Comparison of ENCODE assay signal across 18 mouse cellular contexts in the genomic region with DNA sequence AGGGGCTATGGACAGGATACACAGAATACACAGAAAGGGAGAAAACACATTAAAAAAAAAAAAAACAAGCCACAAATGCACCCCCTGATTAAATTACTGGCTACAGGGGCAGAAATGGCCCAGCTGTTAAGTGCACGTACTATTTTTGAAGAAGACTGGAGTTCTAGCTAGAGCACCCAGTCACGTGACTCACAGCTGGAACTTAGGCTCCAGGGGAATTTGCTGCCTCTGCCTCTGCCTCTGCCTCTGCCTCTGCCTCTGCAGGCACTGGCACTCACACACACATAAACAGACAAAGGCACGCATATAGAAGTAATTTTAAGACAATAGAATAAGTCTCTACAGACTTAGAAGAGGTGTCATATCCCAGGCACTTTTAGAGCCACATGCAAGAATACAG.
DNase-seq lines count a peak whose midpoint lies in the region; ATAC-seq and TF ChIP-seq lines count a peak whose summit lies in the region.
"Had no signal": no experiment of that assay in that cellular context is flagged by ENCODE, and none has a peak within 500 bp of the region (broad histone marks: within the 10 kb centered on the region; RNA-seq: fewer than 3 reads in every experiment).

No protein-coding gene starts in this region.

- no peak for TF ChIP-seq POLR2A in lung, adult 2 months (IDR thresholded peaks at IDR 0.05; ENCODE audit: borderline replicate concordance, extremely low read depth, low read depth, low read length)
- no peak for TF ChIP-seq POLR2A in myocyte (IDR thresholded peaks at IDR 0.05; ENCODE audit: insufficient read length, low read depth)

- no peaks in the 10 kb centered on the region for H3K9me3 ChIP-seq in hindbrain, embryonic 11.5 days (ENCODE audit: control insufficient read depth, low read length)
- no peaks in the 10 kb centered on the region for H3K9me3 ChIP-seq in hindbrain, postnatal 0 days (ENCODE audit: low read length)
- H3K9me3 ChIP-seq in hindbrain, embryonic 13.5 days: no peaks in the 10 kb centered on the region
- no peaks in the 10 kb centered on the region for H3K9me3 ChIP-seq in heart, embryonic 10.5 days
- H3K9me3 ChIP-seq: heart, embryonic 12.5 days; kidney, embryonic 15.5 days had no signal

- H3K27ac ChIP-seq in hindbrain, embryonic 11.5 days (ENCODE audit: low read depth, low read length): peak overlapping the region; percentile 17; the same call in 1 of the 2 replicates
- no peak overlapping the region for H3K27ac ChIP-seq in hindbrain, postnatal 0 days
- H3K27ac ChIP-seq in hindbrain, embryonic 13.5 days: peak overlapping the region; percentile 76
- H3K27ac ChIP-seq in heart, embryonic 10.5 days: no peak overlapping the region
- H3K27ac ChIP-seq: kidney, embryonic 15.5 days; macrophage; stomach, postnatal 0 days had no signal

- WGBS in hindbrain, embryonic 11.5 days: 79% methylated on average over 3 of the region's 3 CpGs
- 61% methylated on average over 3 of the region's 3 CpGs for WGBS in hindbrain, postnatal 0 days
- 62% methylated on average over 3 of the region's 3 CpGs for WGBS in lung, adult 2 months
- 63% methylated on average over 3 of the region's 3 CpGs for WGBS in hindbrain, embryonic 13.5 days
- WGBS in heart, embryonic 10.5 days: 72% methylated on average over 3 of the region's 3 CpGs

- H3K27me3 ChIP-seq in hindbrain, embryonic 11.5 days (ENCODE audit: control insufficient read depth, insufficient read depth, low read length): no peaks in the 10 kb centered on the region
- H3K27me3 ChIP-seq in hindbrain, postnatal 0 days (ENCODE audit: insufficient read depth, low read length): no peaks in the 10 kb centered on the region
- peaks cover 4% of the 10 kb centered on the region; the same call in 1 of the 2 replicates for H3K27me3 ChIP-seq in hindbrain, embryonic 13.5 days
- no peaks in the 10 kb centered on the region for H3K27me3 ChIP-seq in myocyte (ENCODE audit: control insufficient read depth, insufficient read depth, insufficient read length)
- peaks cover 14% of the 10 kb centered on the region; the same call in 1 of the 2 replicates for H3K27me3 ChIP-seq in heart, embryonic 10.5 days (ENCODE audit: insufficient read depth, poor library complexity, severe bottlenecking)
- H3K27me3 ChIP-seq: kidney, embryonic 15.5 days had no signal

- H3K9ac ChIP-seq in hindbrain, embryonic 11.5 days (ENCODE audit: low read depth, low read length): 0 out of 2 replicates have a peak overlapping the region, but pooled peaks have one; percentile 11
- H3K9ac ChIP-seq in hindbrain, postnatal 0 days (replicated peaks; ENCODE audit: low read length): no peak overlapping the region
- no peak overlapping the region for H3K9ac ChIP-seq in hindbrain, embryonic 13.5 days
- H3K9ac ChIP-seq: heart, embryonic 12.5 days; kidney, embryonic 15.5 days had no signal

- no peak for ATAC-seq in hindbrain, embryonic 11.5 days (ENCODE audit: low FRiP score)
- ATAC-seq in hindbrain, postnatal 0 days: no peak
- ATAC-seq in hindbrain, embryonic 13.5 days (ENCODE audit: low FRiP score): no peak
- ATAC-seq: inflammation-experienced regulatory T-cells, adult 6 months had no signal

- H3K4me3 ChIP-seq in hindbrain, embryonic 11.5 days (ENCODE audit: low read depth, low read length): no peak overlapping the region
- no peak overlapping the region for H3K4me3 ChIP-seq in hindbrain, postnatal 0 days (ENCODE audit: low read length)
- no peak overlapping the region for H3K4me3 ChIP-seq in lung, adult 2 months (replicated peaks; ENCODE audit: extremely low read depth, low read depth, low read length)
- H3K4me3 ChIP-seq in hindbrain, embryonic 13.5 days: no peak overlapping the region
- H3K4me3 ChIP-seq in myocyte: no peak overlapping the region
- no peak overlapping the region for H3K4me3 ChIP-seq in heart, embryonic 10.5 days
- H3K4me3 ChIP-seq: heart, embryonic 12.5 days; kidney, embryonic 15.5 days had no signal

- no peak for DNase-seq in hindbrain, embryonic 11.5 days (ENCODE audit: low spot score)
- no peak for DNase-seq in hindbrain, postnatal 0 days (ENCODE audit: low spot score)
- DNase-seq in lung, postnatal 10 days: peak; percentile 25
- no peak for DNase-seq in lung, adult 2 months
- DNase-seq in heart, embryonic 10.5 days (ENCODE audit: low spot score): no peak
- DNase-seq: cerebellum, adult 2 months; cerebellum, postnatal 36 days; lung, adult 18-20 months; right cerebral cortex, postnatal 4 days had no signal

- no peak overlapping the region for H3K4me2 ChIP-seq in hindbrain, embryonic 11.5 days (replicated peaks; ENCODE audit: low read depth, low read length)
- no peak overlapping the region for H3K4me2 ChIP-seq in hindbrain, postnatal 0 days (ENCODE audit: low read depth, low read length)
- H3K4me2 ChIP-seq in hindbrain, embryonic 13.5 days: no peak overlapping the region
- H3K4me2 ChIP-seq in myocyte (ENCODE audit: low read depth): no peak overlapping the region
- H3K4me2 ChIP-seq: heart, embryonic 12.5 days; kidney, embryonic 15.5 days; liver, embryonic 11.5 days; midbrain, embryonic 11.5 days had no signal

- H3ac ChIP-seq in myocyte (ENCODE audit: control insufficient read depth, insufficient read length): no peak overlapping the region

- H3K79me2 ChIP-seq in myocyte (ENCODE audit: control insufficient read depth, insufficient read depth): no peaks in the 10 kb centered on the region

- TF ChIP-seq CTCF in hindbrain, postnatal 0 days (IDR thresholded peaks at IDR 0.05; ENCODE audit: low read depth): no peak
- no peak for TF ChIP-seq CTCF in lung, adult 2 months (IDR thresholded peaks at IDR 0.05; ENCODE audit: insufficient read depth, low read length)

- H3K4me1 ChIP-seq in hindbrain, embryonic 11.5 days (replicated peaks; ENCODE audit: control insufficient read depth, insufficient read depth, low read length): peaks cover 3% of the 10 kb centered on the region; the same call in 1 of the 2 replicates
- 0 out of 2 replicates have a peak, but pooled peaks cover 5% of the 10 kb centered on the region for H3K4me1 ChIP-seq in hindbrain, postnatal 0 days (ENCODE audit: insufficient read depth, low read length)
- no peaks in the 10 kb centered on the region for H3K4me1 ChIP-seq in lung, adult 2 months (ENCODE audit: control insufficient read depth, insufficient read depth, low read length)
- peaks cover 28% of the 10 kb centered on the region for H3K4me1 ChIP-seq in hindbrain, embryonic 13.5 days (replicated peaks)
- H3K4me1 ChIP-seq in heart, embryonic 10.5 days: no peaks in the 10 kb centered on the region

- H3K36me3 ChIP-seq in hindbrain, embryonic 11.5 days (ENCODE audit: control insufficient read depth, insufficient read depth, low read length): no peaks in the 10 kb centered on the region
- H3K36me3 ChIP-seq in hindbrain, postnatal 0 days (ENCODE audit: insufficient read depth, low read length): no peaks in the 10 kb centered on the region
- H3K36me3 ChIP-seq in hindbrain, embryonic 13.5 days: no peaks in the 10 kb centered on the region
- no peaks in the 10 kb centered on the region for H3K36me3 ChIP-seq in myocyte (ENCODE audit: control insufficient read depth, insufficient read depth)
- H3K36me3 ChIP-seq in heart, embryonic 10.5 days: no peaks in the 10 kb centered on the region
- H3K36me3 ChIP-seq: heart, embryonic 12.5 days; kidney, embryonic 15.5 days had no signal

TF ChIP-seq in myocyte, 11 proteins besides CTCF, POLR2A, EP300 and RAD21:
- TF ChIP-seq USF1 (IDR thresholded peaks at IDR 0.05; ENCODE audit: low read depth) (peak; percentile 68), REST (IDR thresholded peaks at IDR 0.05; ENCODE audit: insufficient read depth, insufficient read length) (no peak)

Comparison
In these comparisons a context has a peak if more than half of its experiments do, and no peak if none do; other contexts are left out.
1. H3K27ac ChIP-seq: peak in hindbrain, embryonic 11.5 days (single experiment) and hindbrain, embryonic 13.5 days (single experiment); none in hindbrain, postnatal 0 days (single experiment) and heart, embryonic 10.5 days (single experiment).